Mouse (Mus musculus) MEL-GATA-1-ER (cell line): ENCODE measurements around the gene Gpatch8.
A peak's percentile ranks its signal among the peaks of the same experiment; 100 is the strongest.

Source experiments
- DNase-seq: peaks from one replicate; pipeline ENCODE4 v3.0.0-alpha.2; 2012; ENCODE audit warnings: low read depth; ENCODE audit errors: extremely low read depth

Gpatch8 gene

DNA sequence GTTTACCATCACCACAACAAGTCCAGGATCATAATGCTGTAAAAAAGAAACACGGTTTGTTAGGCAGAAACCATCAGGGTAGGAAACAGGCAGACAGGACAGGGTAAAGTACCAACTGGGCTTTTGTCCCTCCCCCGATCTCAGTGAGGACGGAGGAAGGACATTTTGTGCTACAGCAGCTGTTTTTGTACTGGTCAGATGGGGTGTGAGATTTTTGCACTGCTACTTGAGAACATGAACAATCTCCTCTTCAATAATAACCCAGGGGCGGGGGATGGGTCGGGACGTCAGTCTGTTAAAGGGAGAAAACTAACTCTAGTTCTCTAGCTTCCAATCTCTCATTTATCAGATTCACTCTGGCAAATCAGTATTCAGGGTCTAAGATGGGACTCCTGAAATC, 46.0 kb downstream of the Gpatch8 start:
- no peak for DNase-seq

GRCm38 (mm10) chr11:102496732-102497131, 59.5 kb downstream of the Gpatch8 start:
- DNase-seq, result no peak

DNA sequence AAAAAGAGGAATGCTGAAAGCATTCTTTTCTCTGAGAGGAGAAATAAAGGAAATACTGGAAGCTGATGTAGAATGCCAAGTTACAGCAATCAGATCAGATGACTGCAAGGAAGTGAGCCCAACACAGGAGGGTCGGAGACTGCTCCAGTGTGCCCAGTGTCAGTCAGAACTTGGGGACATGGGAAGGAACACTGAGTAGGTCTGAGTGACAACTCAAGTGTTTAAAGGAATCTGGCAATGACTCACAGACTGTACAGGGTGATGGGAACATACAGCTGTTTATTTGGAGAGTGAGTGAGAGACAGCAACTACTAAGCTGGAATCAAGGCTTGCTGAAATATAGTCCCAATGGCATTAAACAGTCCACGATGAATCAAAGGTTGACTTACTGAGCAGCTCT, 60.0 kb downstream of the Gpatch8 start:
- DNase-seq, result no peak

DNA sequence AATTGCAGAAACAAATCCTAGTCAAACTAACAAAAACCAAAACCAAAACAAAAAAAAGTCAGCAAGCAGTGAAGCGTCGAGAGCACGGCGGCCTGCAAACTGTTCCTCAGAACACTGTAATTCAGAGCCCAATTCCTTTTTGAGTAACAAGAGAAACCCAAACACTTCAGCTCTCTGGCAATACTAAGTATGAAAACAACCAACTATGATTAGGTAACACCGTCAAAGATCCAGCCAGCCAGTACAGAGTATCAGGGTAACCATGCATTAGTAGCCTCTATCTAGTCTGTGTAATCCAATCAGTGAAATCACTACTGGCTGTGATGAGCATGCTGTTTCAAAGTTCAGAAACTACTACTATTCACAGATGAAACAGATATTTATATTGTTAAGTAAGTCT, 60.5 kb downstream of the Gpatch8 start:
- DNase-seq, result no peak

DNA sequence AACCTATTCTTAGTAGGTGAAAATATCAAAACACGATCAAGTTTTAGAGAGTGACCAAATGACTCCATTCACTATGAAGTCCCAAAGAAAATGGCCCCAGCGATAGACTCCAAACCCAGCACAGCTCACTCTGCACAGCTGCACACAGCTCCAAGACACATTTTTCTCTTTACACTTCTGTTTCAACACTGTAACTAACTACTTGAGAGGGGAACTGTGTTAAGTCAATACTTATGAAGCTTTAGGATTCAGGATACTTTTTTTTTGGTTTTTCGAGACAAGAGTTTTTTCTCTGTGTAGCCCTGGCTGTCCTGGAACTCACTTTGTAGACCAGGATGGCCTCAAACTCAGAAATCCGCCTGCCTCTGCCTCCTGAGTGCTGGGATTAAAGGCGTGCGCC, 61.1 kb downstream of the Gpatch8 start:
- no peak for DNase-seq

DNA sequence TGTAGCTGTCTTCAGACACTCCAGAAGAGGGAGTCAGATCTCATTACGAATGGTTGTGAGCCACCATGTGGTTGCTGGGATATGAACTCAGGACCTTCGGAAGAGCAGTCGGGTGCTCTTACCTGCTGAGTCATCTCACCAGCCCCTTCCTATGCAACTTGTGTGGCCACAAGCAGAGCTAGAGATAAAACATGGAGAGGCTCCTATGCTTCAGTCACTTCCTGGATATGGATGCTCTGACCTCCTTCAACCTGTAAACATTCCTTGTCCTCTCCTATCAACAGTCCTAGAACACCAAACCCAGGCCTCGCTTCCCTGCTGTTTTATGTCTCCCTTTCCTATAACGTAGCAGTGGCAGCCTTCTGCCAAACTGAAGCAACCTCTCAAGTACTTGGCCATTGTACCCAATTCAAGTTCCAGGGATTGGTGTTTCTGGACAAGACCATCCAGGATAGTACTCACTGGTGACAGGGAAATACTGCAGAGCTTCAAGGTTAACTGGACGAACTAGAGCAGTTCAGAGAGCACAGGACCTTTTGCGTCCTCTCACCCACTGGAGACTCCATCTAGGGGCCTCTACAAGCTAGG, 62.0 kb downstream of the Gpatch8 start:
- no peak for DNase-seq

DNA sequence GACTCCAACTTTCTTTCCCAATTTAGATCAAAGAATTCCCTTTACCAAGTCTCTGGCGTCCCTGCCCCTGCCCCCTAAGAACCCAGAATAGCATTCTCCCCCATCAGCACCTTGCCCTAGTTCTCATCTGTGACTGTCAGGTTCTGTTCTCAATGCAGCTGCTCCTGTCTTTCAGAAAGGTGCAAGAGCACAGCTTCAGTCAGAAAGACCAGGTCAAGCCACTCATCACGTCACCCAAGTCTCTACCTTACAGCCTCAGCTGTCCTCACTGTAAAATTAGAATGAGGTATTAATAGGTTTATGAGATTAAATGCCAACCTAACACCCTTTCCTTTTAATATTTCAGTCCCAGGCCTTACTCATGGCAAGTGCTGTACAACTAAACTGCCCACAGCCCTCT, 63.0 kb downstream of the Gpatch8 start:
- no peak for DNase-seq

GRCm38 (mm10) chr11:102487901-102488300, 68.3 kb downstream of the Gpatch8 start:
- DNase-seq, result no peak

DNA sequence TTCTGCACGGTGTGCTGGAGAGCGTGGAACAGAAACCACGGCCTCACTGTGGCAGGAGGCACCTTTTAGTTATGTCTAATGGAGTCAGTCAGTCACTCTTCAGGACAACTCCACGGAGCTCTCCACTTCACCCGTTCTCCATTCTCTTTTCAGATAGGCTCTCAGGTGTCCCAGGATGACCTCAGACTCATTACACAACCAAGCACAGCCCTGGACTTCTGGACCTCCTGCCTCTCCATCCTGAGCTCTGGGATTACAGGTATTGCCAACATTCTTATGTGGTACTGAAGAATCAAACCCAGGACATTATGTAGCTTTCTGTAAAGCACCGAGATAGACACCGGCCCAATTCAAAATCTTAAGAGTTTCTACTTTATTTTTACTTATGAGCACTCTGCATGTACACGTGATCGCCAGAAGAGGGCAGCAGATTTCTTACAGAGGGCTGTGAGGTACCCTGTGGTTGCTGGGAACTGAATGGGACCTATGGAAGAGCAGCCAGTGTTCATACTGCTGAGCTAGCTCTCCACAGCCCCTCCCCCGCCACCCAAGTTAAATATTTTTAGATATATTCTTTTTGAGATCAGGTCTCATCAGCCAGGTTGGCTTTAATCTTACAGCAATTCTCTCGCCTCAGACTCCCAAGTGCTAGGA, 69.3 kb downstream of the Gpatch8 start:
- DNase-seq, result peak; percentile 50

DNA sequence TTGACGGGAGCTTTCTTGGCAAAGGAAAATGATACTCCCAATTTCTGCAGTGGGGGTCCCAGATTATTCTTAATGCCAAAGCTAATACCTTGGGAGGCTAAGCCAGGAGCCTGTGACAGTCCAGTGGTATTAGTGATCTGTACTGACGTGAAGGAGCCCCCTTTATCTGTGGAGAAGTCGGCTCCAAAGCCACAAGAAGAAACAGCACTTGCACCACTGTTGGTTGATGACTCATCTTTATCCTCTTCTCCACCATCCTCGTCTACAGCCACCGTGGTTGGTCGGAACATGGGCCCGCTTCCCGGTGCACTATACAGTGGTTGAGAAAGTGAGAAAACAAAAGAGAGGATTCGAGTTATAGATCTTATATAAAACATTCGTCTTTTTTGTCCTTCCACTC, 74.4 kb downstream of the Gpatch8 start:
- DNase-seq, result no peak

- DNase-seq, result no peak
Observed at GRCm38 (mm10) chr11:102480897-102481296, 75.3 kb downstream of the Gpatch8 start.

DNA sequence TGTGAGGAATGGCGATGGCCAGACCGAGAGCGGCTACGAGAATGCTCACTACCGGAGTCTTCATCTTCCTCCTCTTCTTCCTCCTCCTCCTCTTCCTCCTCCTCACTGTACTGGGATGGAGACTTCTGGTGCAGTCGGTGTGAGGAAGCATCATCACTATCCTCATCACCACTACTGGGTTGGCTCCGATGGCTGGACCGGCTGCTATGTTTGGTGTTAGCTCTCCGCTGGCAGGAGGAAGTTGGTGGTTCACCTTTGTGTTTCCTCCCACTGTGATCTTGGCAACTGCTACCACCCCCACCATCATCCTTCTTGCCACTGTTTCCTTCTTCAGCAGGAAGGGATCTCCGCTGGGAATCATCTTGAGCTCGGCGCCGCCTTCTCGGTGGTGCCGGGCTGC, 76.1 kb downstream of the Gpatch8 start:
- DNase-seq, result no peak

GRCm38 (mm10) chr11:102479581-102479980, 76.6 kb downstream of the Gpatch8 start:
- DNase-seq, result no peak

DNA sequence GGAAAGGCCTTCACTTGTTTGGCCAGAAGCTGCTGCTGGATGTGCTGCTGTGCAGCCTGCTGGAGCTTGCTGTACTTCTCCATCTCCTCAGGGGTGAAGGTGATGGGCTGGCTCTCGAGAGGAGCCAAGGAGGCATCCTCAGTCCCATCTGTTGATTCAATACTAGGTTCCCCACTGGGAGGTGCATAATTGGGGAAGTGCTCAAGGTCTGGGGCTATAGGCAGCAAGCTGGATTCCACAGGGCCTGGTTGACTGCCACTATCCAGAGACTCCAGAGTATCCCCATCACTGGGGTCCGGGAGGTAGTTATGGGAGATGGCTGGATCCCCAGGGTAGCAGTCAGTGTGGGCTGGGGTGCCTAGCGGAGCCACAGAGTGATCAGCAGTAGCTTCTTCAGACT, 77.5 kb downstream of the Gpatch8 start:
- peak; percentile 50 for DNase-seq

DNA sequence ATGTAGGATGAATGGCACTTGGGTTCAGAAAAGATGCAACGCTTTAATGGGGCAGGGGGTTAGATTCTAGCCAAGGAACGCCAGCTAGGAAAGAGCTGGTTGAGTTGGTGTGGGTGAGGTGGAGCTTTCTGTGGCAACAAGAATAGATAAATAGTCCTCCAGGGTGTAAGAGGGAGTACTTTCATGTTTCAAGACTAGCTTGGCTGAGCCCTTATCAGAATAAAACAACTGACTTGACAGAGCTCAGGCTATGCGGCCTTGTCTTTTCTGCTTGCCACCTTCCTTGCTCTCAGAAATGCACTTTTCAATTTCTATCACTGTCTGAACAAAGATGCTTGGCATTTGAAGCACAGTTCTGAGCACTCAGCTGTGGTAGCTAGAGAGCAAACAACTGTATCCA, 81.2 kb downstream of the Gpatch8 start:
- peak; percentile 45 for DNase-seq

GRCm38 (mm10) chr11:102469648-102470357, 86.4 kb downstream of the Gpatch8 start, which contains the start of gene Itga2b:
Itga2b (minus strand) TSS chr11:102470122.
- peak; percentile 93 for DNase-seq

- DNase-seq, result peak; percentile 87
Observed at GRCm38 (mm10) chr11:102467041-102467631, 89.1 kb downstream of the Gpatch8 start.

- no peak for DNase-seq
Observed at GRCm38 (mm10) chr11:102465713-102466436, 90.3 kb downstream of the Gpatch8 start.

DNA sequence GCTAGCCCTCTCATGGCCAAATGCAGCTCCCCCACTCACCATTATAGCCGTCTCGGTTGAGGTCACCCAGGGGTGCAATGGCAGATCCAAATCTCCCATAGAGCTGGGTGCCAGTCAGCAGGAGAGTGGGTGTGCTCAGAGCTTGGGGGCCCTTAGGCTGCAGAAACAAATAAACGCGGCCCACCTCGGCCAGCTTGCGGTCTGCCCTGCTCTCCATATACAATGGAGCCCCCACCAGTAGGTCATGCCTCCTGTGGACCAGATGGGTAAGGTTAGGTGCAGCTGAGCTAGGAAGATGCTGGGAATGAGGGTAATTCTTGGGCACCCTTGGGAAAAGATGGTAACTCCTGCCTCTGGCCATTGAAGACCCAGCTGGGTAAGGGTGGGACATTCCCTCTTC, 91.3 kb downstream of the Gpatch8 start:
- no peak for DNase-seq

DNA sequence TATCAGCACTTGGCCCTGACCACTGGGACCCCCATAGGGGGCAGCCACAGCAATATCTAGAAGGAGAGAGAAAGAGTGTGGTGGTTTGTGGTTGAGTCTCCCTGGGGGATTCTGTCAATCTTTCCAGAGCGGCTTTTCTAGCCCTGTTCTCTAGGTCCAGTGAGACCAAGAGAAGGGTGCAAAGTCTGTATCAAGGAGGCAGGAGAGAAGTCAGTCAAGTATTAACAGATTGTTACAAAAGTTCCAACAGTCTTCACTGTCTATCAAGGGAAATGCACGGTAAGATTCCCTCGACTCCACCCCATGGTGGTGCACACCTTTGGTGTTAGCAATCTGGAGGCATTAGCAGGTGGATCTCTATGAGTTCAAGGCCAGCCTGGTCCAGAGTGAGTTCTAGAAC, 94.4 kb downstream of the Gpatch8 start:
- no peak for DNase-seq

- DNase-seq, result no peak
Observed at GRCm38 (mm10) chr11:102460541-102460940, 95.7 kb downstream of the Gpatch8 start.
